Mouse (Mus musculus) midbrain, embryonic 15.5 days (tissue): Measurements from ENCODE around the gene Hoxc6. TPM values are rescaled to one million over a fixed set of nuclear protein-coding genes. Genes with fewer than 3 reads are reported as not detected.

Experiments
- ATAC-seq: fragments of 200-750 bp; cut with Nextera tagmentation; replicated peaks from 2 replicates; pipeline ENCODE4 v1.8.0; 2017; ENCODE audit warnings: moderate TSS enrichment
- H3K27ac ChIP-seq: fragments of 300-500 bp; sonication (generic); 2 replicates; pipeline ENCODE4 v1.5.1; 2015; ENCODE audit warnings: mild to moderate bottlenecking, inconsistent platforms
- H3K27me3 ChIP-seq: fragments of 300-500 bp; sonication (generic); replicated peaks from 2 replicates; pipeline ENCODE4 v1.6.1; 2015; ENCODE audit warnings: inconsistent platforms
- H3K36me3 ChIP-seq: fragments of 300-500 bp; sonication (generic); replicated peaks from 2 replicates; pipeline ENCODE4 v1.6.1; 2015; ENCODE audit warnings: inconsistent platforms
- H3K4me1 ChIP-seq: fragments of 300-500 bp; sonication (generic); 2 replicates; pipeline ENCODE4 v1.6.1; 2015; ENCODE audit warnings: inconsistent platforms
- H3K4me2 ChIP-seq: fragments of 300-500 bp; sonication (generic); 2 replicates; pipeline ENCODE4 v1.6.1; 2015; ENCODE audit warnings: inconsistent platforms, mild to moderate bottlenecking, moderate library complexity
- H3K4me3 ChIP-seq: fragments of 300-500 bp; sonication (generic); 2 replicates; pipeline ENCODE4 v1.5.1; 2015; ENCODE audit warnings: mild to moderate bottlenecking, inconsistent platforms
- H3K9ac ChIP-seq: fragments of 300-500 bp; sonication (generic); 2 replicates; pipeline ENCODE4 v1.6.1; 2015; ENCODE audit warnings: mild to moderate bottlenecking, inconsistent platforms
- H3K9me3 ChIP-seq: fragments of 300-500 bp; sonication (generic); 2 replicates; pipeline ENCODE4 v1.6.1; 2016; ENCODE audit warnings: inconsistent platforms
- WGBS: fragments of 180-500 bp; shearing (Covaris S2); methylation state at CpG from one replicate; pipeline ENCODE4 v1.1.7; 2015; ENCODE audit warnings: mixed read lengths; 5-methylcytosine and 5-hydroxymethylcytosine counted together
- polyA plus RNA-seq: library from polyadenylated mRNA; unstranded; fragments of >200 nt; fragmentation: Nextera tagmentation; extraction: Ambion mirVana; gene quantifications from 2 replicates; pipeline ENCODE4 v1.2.1, GENCODE M21; 2015

Gene Hoxc6
- polyA plus RNA-seq, 1 experiment from 2014 or later: not detected

- H3K9me3 ChIP-seq: no peaks in the 10 kb centered on the region
- H3K4me1 ChIP-seq: no peaks in the 10 kb centered on the region
- H3K27me3 ChIP-seq: peaks cover 92% of the 10 kb centered on the region
- H3K27ac ChIP-seq: no peak overlapping the region
- no peak overlapping the region for H3K9ac ChIP-seq
- H3K4me3 ChIP-seq: no peak overlapping the region
- ATAC-seq: no peak
- H3K36me3 ChIP-seq: no peaks in the 10 kb centered on the region
- WGBS: 3% methylated on average over 6 of the region's 6 CpGs
- H3K4me2 ChIP-seq: no peak overlapping the region
Measured at GRCm38 (mm10) chr15:102972753-102973152, 25.3 kb upstream of the Hoxc6 start.

GRCm38 (mm10) chr15:102975034-102975433, 23.0 kb upstream of the Hoxc6 start:
- Histone ChIP-seq H3K27me3 (peaks cover 94% of the 10 kb centered on the region), H3K9ac (no peak overlapping the region), H3K9me3 (no peaks in the 10 kb centered on the region), H3K4me3 (no peak overlapping the region), H3K27ac (no peak overlapping the region), H3K4me2 (no peak overlapping the region), H3K36me3 (no peaks in the 10 kb centered on the region), H3K4me1 (no peaks in the 10 kb centered on the region)
- 3% methylated on average over 7 of the region's 7 CpGs for WGBS
- ATAC-seq: no peak

GRCm38 (mm10) chr15:102975688-102976111, 22.4 kb upstream of the Hoxc6 start:
- no peak overlapping the region for H3K4me2 ChIP-seq
- no peaks in the 10 kb centered on the region for H3K9me3 ChIP-seq
- no peak for ATAC-seq
- peaks cover 93% of the 10 kb centered on the region for H3K27me3 ChIP-seq
- no peaks in the 10 kb centered on the region for H3K36me3 ChIP-seq
- H3K4me3 ChIP-seq: no peak overlapping the region
- H3K4me1 ChIP-seq: no peaks in the 10 kb centered on the region
- no peak overlapping the region for H3K9ac ChIP-seq
- WGBS: under 1% methylated on average over 21 of the region's 21 CpGs
- no peak overlapping the region for H3K27ac ChIP-seq

GRCm38 (mm10) chr15:102976171-102976570, 21.9 kb upstream of the Hoxc6 start, which contains the start of gene Hoxc9:
Gene Hoxc9, plus strand, starts transcription at chr15:102976439.
- H3K9me3 ChIP-seq: no peaks in the 10 kb centered on the region
- no peak for ATAC-seq
- H3K9ac ChIP-seq: no peak within 1 kb of the TSS
- H3K4me3 ChIP-seq: no peak within 1 kb of the TSS
- peaks cover 93% of the 10 kb centered on the region for H3K27me3 ChIP-seq
- H3K4me2 ChIP-seq: no peak within 1 kb of the TSS
- H3K36me3 ChIP-seq: no peaks in the 10 kb centered on the region
- WGBS: under 1% methylated on average over 20 of the region's 20 CpGs
- H3K4me1 ChIP-seq: 0 out of 2 replicates have a peak, but pooled peaks cover under 1% of the 10 kb centered on the region
- no peak within 1 kb of the TSS for H3K27ac ChIP-seq

- Histone ChIP-seq H3K27me3 (peaks cover 94% of the 10 kb centered on the region), H3K9ac (no peak overlapping the region), H3K36me3 (no peaks in the 10 kb centered on the region), H3K9me3 (no peaks in the 10 kb centered on the region), H3K27ac (no peak overlapping the region), H3K4me3 (no peak overlapping the region), H3K4me2 (no peak overlapping the region), H3K4me1 (peaks cover 7% of the 10 kb centered on the region)
- no peak for ATAC-seq
- WGBS: under 1% methylated on average over 37 of the region's 37 CpGs
Measured at GRCm38 (mm10) chr15:102976631-102977422, 21.2 kb upstream of the Hoxc6 start.

- 2% methylated on average over 16 of the region's 16 CpGs for WGBS
- no peak for ATAC-seq
Measured at GRCm38 (mm10) chr15:102977423-102977974, 20.6 kb upstream of the Hoxc6 start.

GRCm38 (mm10) chr15:102978615-102979515, 19.2 kb upstream of the Hoxc6 start:
- H3K9ac ChIP-seq: no peak overlapping the region
- 2% methylated on average over 13 of the region's 13 CpGs for WGBS
- H3K27me3 ChIP-seq: peaks cover 93% of the 10 kb centered on the region
- no peaks in the 10 kb centered on the region for H3K9me3 ChIP-seq
- H3K4me3 ChIP-seq: no peak overlapping the region
- no peak overlapping the region for H3K4me2 ChIP-seq
- H3K36me3 ChIP-seq: no peaks in the 10 kb centered on the region
- peaks cover 10% of the 10 kb centered on the region for H3K4me1 ChIP-seq
- H3K27ac ChIP-seq: no peak overlapping the region
- no peak for ATAC-seq

More at GRCm38 (mm10) chr15:102977423-102977974, 20.6 kb upstream of the Hoxc6 start:
- Histone ChIP-seq H3K4me1 (peaks cover 10% of the 10 kb centered on the region), H3K36me3 (no peaks in the 10 kb centered on the region), H3K9me3 (no peaks in the 10 kb centered on the region), H3K4me2 (no peak overlapping the region), H3K9ac (no peak overlapping the region), H3K27ac (no peak overlapping the region), H3K27me3 (peaks cover 94% of the 10 kb centered on the region), H3K4me3 (no peak overlapping the region)

GRCm38 (mm10) chr15:102979936-102980335, 18.1 kb upstream of the Hoxc6 start:
- 0% methylated on average over 1 of the region's 1 CpGs for WGBS
- H3K27ac ChIP-seq: no peak overlapping the region
- H3K4me2 ChIP-seq: no peak overlapping the region
- H3K4me1 ChIP-seq: peaks cover 10% of the 10 kb centered on the region
- H3K9ac ChIP-seq: no peak overlapping the region
- H3K36me3 ChIP-seq: no peaks in the 10 kb centered on the region
- no peak for ATAC-seq
- H3K27me3 ChIP-seq: peaks cover 92% of the 10 kb centered on the region
- no peak overlapping the region for H3K4me3 ChIP-seq
- H3K9me3 ChIP-seq: no peaks in the 10 kb centered on the region

- H3K27ac ChIP-seq: no peak overlapping the region
- 3% methylated on average over 11 of the region's 11 CpGs for WGBS
- H3K36me3 ChIP-seq: no peaks in the 10 kb centered on the region
- no peak overlapping the region for H3K4me2 ChIP-seq
- ATAC-seq: no peak
- H3K4me3 ChIP-seq: no peak overlapping the region
- H3K9me3 ChIP-seq: no peaks in the 10 kb centered on the region
- peaks cover 92% of the 10 kb centered on the region for H3K27me3 ChIP-seq
- H3K4me1 ChIP-seq: peaks cover 10% of the 10 kb centered on the region
- no peak overlapping the region for H3K9ac ChIP-seq
Measured at GRCm38 (mm10) chr15:102980352-102980751, 17.7 kb upstream of the Hoxc6 start.

GRCm38 (mm10) chr15:102980912-102981311, 17.1 kb upstream of the Hoxc6 start:
- H3K4me1 ChIP-seq: peaks cover 10% of the 10 kb centered on the region
- no peak overlapping the region for H3K4me3 ChIP-seq
- 0% methylated on average over 14 of the region's 14 CpGs for WGBS
- no peak overlapping the region for H3K27ac ChIP-seq
- ATAC-seq: no peak
- H3K9ac ChIP-seq: no peak overlapping the region
- peak overlapping the region; percentile 29; the same call in 1 of the 2 replicates for H3K4me2 ChIP-seq
- peaks cover 92% of the 10 kb centered on the region for H3K27me3 ChIP-seq
- H3K9me3 ChIP-seq: no peaks in the 10 kb centered on the region
- H3K36me3 ChIP-seq: no peaks in the 10 kb centered on the region

GRCm38 (mm10) chr15:102981379-102982288, 16.4 kb upstream of the Hoxc6 start:
- no peak overlapping the region for H3K27ac ChIP-seq
- no peak overlapping the region for H3K9ac ChIP-seq
- peak overlapping the region; percentile 16; the same call in 1 of the 2 replicates for H3K4me3 ChIP-seq
- under 1% methylated on average over 88 of the region's 88 CpGs for WGBS
- peaks cover 93% of the 10 kb centered on the region for H3K27me3 ChIP-seq
- ATAC-seq: no peak
- peaks cover 10% of the 10 kb centered on the region for H3K4me1 ChIP-seq
- H3K9me3 ChIP-seq: no peaks in the 10 kb centered on the region
- no peaks in the 10 kb centered on the region for H3K36me3 ChIP-seq
- H3K4me2 ChIP-seq: peak overlapping the region; percentile 29
